Mouse (Mus musculus) brain, embryonic 14.5 days (tissue): ENCODE results near the gene Eif6.

Source experiments
- CTCF ChIP-seq: fragments of 200-500 bp; IDR thresholded peaks from 2 replicates; pipeline ENCODE4 v1.5.1; 2012; ENCODE audit warnings: inconsistent platforms, mild to moderate bottlenecking, moderate library complexity, borderline replicate concordance; ENCODE audit not compliant: insufficient read depth, insufficient read length; ENCODE audit errors: extremely low read depth
- POLR2A ChIP-seq: fragments of 200-500 bp; IDR thresholded peaks from 2 replicates; pipeline ENCODE4 v1.6.1; 2012; ENCODE audit warnings: mild to moderate bottlenecking, inconsistent platforms, borderline replicate concordance; ENCODE audit not compliant: poor library complexity, insufficient read depth, insufficient read length, severe bottlenecking; ENCODE audit errors: extremely low read depth

- TF ChIP-seq CTCF (no peak), POLR2A (no peak)
These were observed 5.9 kb downstream of the Eif6 start for GRCm38 (mm10) chr2:155820779-155821178.
